Mouse (Mus musculus): Measurements from ENCODE around the gene Gnmt. TPM values are rescaled to one million over a fixed set of nuclear protein-coding genes. Genes with fewer than 3 reads are reported as not detected.

Gnmt gene
- total and polyA plus RNA-seq, 3 experiments = 0.62 to 1.6 TPM; not detected in 1

GRCm38 (mm10) chr17:46714756-46715481 is 14.0 kb downstream of the Gnmt start:
- TF ChIP-seq CTCF (IDR thresholded peaks at IDR 0.05 in 2 of 3, conservative IDR thresholded peaks at IDR 0.05 in 1 of 3; ENCODE audit: control insufficient read depth in 1 of 3, insufficient read depth in 1 of 3, low read depth in 2 of 3, low read length in 3 of 3, poor library complexity in 1 of 3, severe bottlenecking in 1 of 3) (peak in 1 of 3 experiments; percentile 24; a peak in 2 of 6 replicates), NELFE (IDR thresholded peaks at IDR 0.05; ENCODE audit: low read depth, low read length) (no peak)
- Histone ChIP-seq H3K9ac (ENCODE audit: control insufficient read depth, low read depth, low read length, poor library complexity, severe bottlenecking) (no peak overlapping the region), H3K79me2 (ENCODE audit: control insufficient read depth, insufficient read depth, low read length, poor library complexity) (peaks cover 21% of the 10 kb centered on the region), H3K27me3 (ENCODE audit: control insufficient read depth in 1 of 2, insufficient read depth in 2 of 2, low read length in 2 of 2) (no peaks in the 10 kb centered on the region), H3K4me1 (ENCODE audit: control insufficient read depth in 1 of 2, insufficient read depth in 2 of 2, low read length in 2 of 2) (peaks cover 0 to 16% of the 10 kb centered on the region in 2 experiments; a peak in 2 of 4 replicates), H3K36me3 (ENCODE audit: control insufficient read depth in 1 of 2, insufficient read depth in 2 of 2, low read length in 2 of 2) (peaks cover 4 to 6% of the 10 kb centered on the region in 2 experiments), H3K4me3 (ENCODE audit: control insufficient read depth in 1 of 2, insufficient read depth in 1 of 2, low read depth in 2 of 2, low read length in 2 of 2) (no peak overlapping the region), H3K9me3 (replicated peaks; ENCODE audit: insufficient read depth, low read length) (no peaks in the 10 kb centered on the region), H3K27ac (ENCODE audit: control insufficient read depth, low read depth, low read length) (no peak overlapping the region)
- DNase-seq (ENCODE audit: low read depth, low spot score) = no peak

- H3K36me3 ChIP-seq (ENCODE audit: control insufficient read depth in 1 of 2, insufficient read depth in 2 of 2, low read length in 2 of 2) = peaks cover 4 to 6% of the 10 kb centered on the region in 2 experiments
- no peak for TF ChIP-seq UBTF (IDR thresholded peaks at IDR 0.05; ENCODE audit: borderline replicate concordance, insufficient read depth, low read depth, low read length)
- no peak for TF ChIP-seq BHLHE40 (IDR thresholded peaks at IDR 0.05; ENCODE audit: borderline replicate concordance, low read depth, low read length)
- no peak for TF ChIP-seq MYC (IDR thresholded peaks at IDR 0.05; ENCODE audit: low read depth, low read length)
- no peak for TF ChIP-seq KAT2A (conservative IDR thresholded peaks at IDR 0.05; ENCODE audit: low read depth, low read length)
- TF ChIP-seq MXI1 (IDR thresholded peaks at IDR 0.05; ENCODE audit: low read depth, low read length) = no peak
- no peak for TF ChIP-seq RCOR1 (IDR thresholded peaks at IDR 0.05; ENCODE audit: low read depth, low read length)
- no peak for TF ChIP-seq HCFC1 (IDR thresholded peaks at IDR 0.05; ENCODE audit: low read depth, low read length)
- no peak for TF ChIP-seq POLR2AphosphoS5 (IDR thresholded peaks at IDR 0.05; ENCODE audit: borderline replicate concordance, low read depth, low read length)
- no peak for TF ChIP-seq MAFK (IDR thresholded peaks at IDR 0.05; ENCODE audit: borderline replicate concordance, low read depth, low read length)
- DNase-seq (ENCODE audit: low read depth, low spot score) = no peak
- H3K27ac ChIP-seq (ENCODE audit: control insufficient read depth, low read depth, low read length) = no peak overlapping the region
- H3K9me3 ChIP-seq (replicated peaks; ENCODE audit: insufficient read depth, low read length) = no peaks in the 10 kb centered on the region
- no peak overlapping the region for H3K9ac ChIP-seq (ENCODE audit: control insufficient read depth, low read depth, low read length, poor library complexity, severe bottlenecking)
- H3K79me2 ChIP-seq (ENCODE audit: control insufficient read depth, insufficient read depth, low read length, poor library complexity) = peaks cover 21% of the 10 kb centered on the region
- H3K4me1 ChIP-seq (ENCODE audit: control insufficient read depth in 1 of 2, insufficient read depth in 2 of 2, low read length in 2 of 2) = peaks cover 0 to 16% of the 10 kb centered on the region in 2 experiments; a peak in 2 of 4 replicates
- H3K4me3 ChIP-seq (ENCODE audit: control insufficient read depth in 1 of 2, insufficient read depth in 1 of 2, low read depth in 2 of 2, low read length in 2 of 2) = no peak overlapping the region
- H3K27me3 ChIP-seq (ENCODE audit: control insufficient read depth in 1 of 2, insufficient read depth in 2 of 2, low read length in 2 of 2) = no peaks in the 10 kb centered on the region
Observed at GRCm38 (mm10) chr17:46713849-46714248, 15.1 kb downstream of the Gnmt start.

- Histone ChIP-seq H3K9me3 (replicated peaks; ENCODE audit: insufficient read depth, low read length) (no peaks in the 10 kb centered on the region), H3K9ac (ENCODE audit: control insufficient read depth, low read depth, low read length, poor library complexity, severe bottlenecking) (peak overlapping the region; percentile 99), H3K27me3 (ENCODE audit: control insufficient read depth in 1 of 2, insufficient read depth in 2 of 2, low read length in 2 of 2) (no peaks in the 10 kb centered on the region), H3K4me3 (ENCODE audit: control insufficient read depth in 1 of 2, insufficient read depth in 1 of 2, low read depth in 2 of 2, low read length in 2 of 2) (peak overlapping the region; percentile 84 to 99), H3K36me3 (ENCODE audit: control insufficient read depth in 1 of 2, insufficient read depth in 2 of 2, low read length in 2 of 2) (peaks cover 4 to 6% of the 10 kb centered on the region in 2 experiments), H3K4me1 (ENCODE audit: control insufficient read depth in 1 of 2, insufficient read depth in 2 of 2, low read length in 2 of 2) (peaks cover 0 to 16% of the 10 kb centered on the region in 2 experiments; a peak in 2 of 4 replicates), H3K27ac (ENCODE audit: control insufficient read depth, low read depth, low read length) (peak overlapping the region; percentile 70), H3K79me2 (ENCODE audit: control insufficient read depth, insufficient read depth, low read length, poor library complexity) (peaks cover 21% of the 10 kb centered on the region)
- DNase-seq (ENCODE audit: low read depth, low spot score) = peak; percentile 64
- TF ChIP-seq MAX (IDR thresholded peaks at IDR 0.05; ENCODE audit: low read length) = peak; percentile 30; the same call in 1 of the 2 replicates
- TF ChIP-seq MYB (IDR thresholded peaks at IDR 0.05; ENCODE audit: low read depth, low read length) = peak; percentile 60
- TF ChIP-seq MXI1 (IDR thresholded peaks at IDR 0.05; ENCODE audit: low read depth, low read length) = peak; percentile 76
- no peak for TF ChIP-seq ETS1 (IDR thresholded peaks at IDR 0.05; ENCODE audit: low read depth, low read length)
- TF ChIP-seq BHLHE40 (IDR thresholded peaks at IDR 0.05; ENCODE audit: borderline replicate concordance, low read depth, low read length) = peak; percentile 98
- TF ChIP-seq EP300 (IDR thresholded peaks at IDR 0.05; ENCODE audit: low read depth in 1 of 2, low read length in 2 of 2) = peak in 1 of 2 experiments; percentile 57; a peak in 1 of 4 replicates
- TF ChIP-seq GATA1 (IDR thresholded peaks at IDR 0.05; ENCODE audit: low read depth, low read length) = peak; percentile 69
- TF ChIP-seq NELFE (IDR thresholded peaks at IDR 0.05; ENCODE audit: low read depth, low read length) = no peak
- TF ChIP-seq MAZ (IDR thresholded peaks at IDR 0.05; ENCODE audit: low read depth, low read length) = no peak
- TF ChIP-seq MYC (IDR thresholded peaks at IDR 0.05; ENCODE audit: low read depth, low read length) = 0 out of 2 replicates have a peak, but pooled peaks have one; percentile 63
- TF ChIP-seq CTCF (IDR thresholded peaks at IDR 0.05 in 2 of 3, conservative IDR thresholded peaks at IDR 0.05 in 1 of 3; ENCODE audit: control insufficient read depth in 1 of 3, insufficient read depth in 1 of 3, low read depth in 2 of 3, low read length in 3 of 3, poor library complexity in 1 of 3, severe bottlenecking in 1 of 3) = no peak
- TF ChIP-seq POLR2AphosphoS2 (IDR thresholded peaks at IDR 0.05; ENCODE audit: low read length) = no peak
- TF ChIP-seq TBP (IDR thresholded peaks at IDR 0.05; ENCODE audit: low read depth, low read length) = 0 out of 2 replicates have a peak, but pooled peaks have one; percentile 24
- peak; percentile 96 for TF ChIP-seq RCOR1 (IDR thresholded peaks at IDR 0.05; ENCODE audit: low read depth, low read length)
- TF ChIP-seq NRF1 (IDR thresholded peaks at IDR 0.05; ENCODE audit: insufficient read depth, low read depth, low read length, poor library complexity, severe bottlenecking) = no peak
- TF ChIP-seq SIN3A (IDR thresholded peaks at IDR 0.05; ENCODE audit: low read length) = peak; percentile 81
Observed at GRCm38 (mm10) chr17:46712442-46712841, 16.5 kb downstream of the Gnmt start.
